Mouse (Mus musculus) spleen, adult 2 months (tissue): ENCODE measurements around the gene Olfr371. TPM values are rescaled to one million over a fixed set of nuclear protein-coding genes. Genes with fewer than 3 reads are reported as not detected.

Experiments
- DNase-seq, 2 experiments: peaks; one replicate each; pipeline versions ENCODE4 v3.0.0 to v3.0.0-alpha.2; 2012 to 2021; ENCODE audit warnings: low spot score in 2 of 2, low read depth in 1 of 2
- H3K27ac ChIP-seq: fragments of 200-500 bp; 2 replicates; pipeline ENCODE4 v1.5.1; 2012; ENCODE audit warnings: low read length, inconsistent platforms; ENCODE audit not compliant: insufficient read depth
- H3K27me3 ChIP-seq: fragments of 200-500 bp; 2 replicates; pipeline ENCODE4 v1.6.1; 2012; ENCODE audit warnings: mild to moderate bottlenecking, moderate library complexity, low read length, inconsistent platforms; ENCODE audit not compliant: control insufficient read depth, insufficient read depth
- H3K36me3 ChIP-seq: fragments of 200-500 bp; 2 replicates; pipeline ENCODE4 v1.6.1; 2012; ENCODE audit warnings: mild to moderate bottlenecking, low read length, inconsistent platforms; ENCODE audit not compliant: control insufficient read depth, insufficient read depth
- H3K4me1 ChIP-seq: fragments of 200-500 bp; 2 replicates; pipeline ENCODE4 v1.6.1; 2011; ENCODE audit warnings: inconsistent platforms; ENCODE audit not compliant: control insufficient read depth, insufficient read depth, insufficient read length
- H3K4me3 ChIP-seq: fragments of 200-500 bp; 2 replicates; pipeline ENCODE4 v1.5.1; 2011; ENCODE audit warnings: mild to moderate bottlenecking, inconsistent platforms; ENCODE audit not compliant: insufficient read depth, insufficient read length; ENCODE audit errors: extremely low read depth
- CTCF ChIP-seq: fragments of 200-500 bp; IDR thresholded peaks from 2 replicates; pipeline ENCODE4 v1.5.1; 2011; ENCODE audit warnings: mild to moderate bottlenecking, inconsistent platforms; ENCODE audit not compliant: insufficient read depth, insufficient read length, insufficient replicate concordance; ENCODE audit errors: extremely low read depth
- POLR2A ChIP-seq: fragments of 200-500 bp; IDR thresholded peaks from 2 replicates; pipeline ENCODE4 v1.6.1; 2011; ENCODE audit warnings: low read depth, low read length, inconsistent platforms
- WGBS: fragments of 180-500 bp; shearing (Covaris S2); methylation state at CpG from one replicate; pipeline ENCODE4 v1.1.7; 2018; 5-methylcytosine and 5-hydroxymethylcytosine counted together
- polyA plus RNA-seq: library from polyadenylated mRNA; depleted of rRNA; stranded (reverse); fragments of >200 nt; gene quantifications from 2 replicates; pipeline ENCODE4 v1.2.3, GENCODE M21; 2012; rRNA removed

Gene Olfr371
- not detected in 2 replicates for polyA plus RNA-seq

- Histone ChIP-seq H3K27ac (no peak within 1 kb of the TSS), H3K4me3 (no peak within 1 kb of the TSS), H3K36me3 (no peaks in the 10 kb centered on the region), H3K4me1 (no peaks in the 10 kb centered on the region), H3K27me3 (no peaks in the 10 kb centered on the region)
- WGBS: 27% methylated on average over 1 of the region's 1 CpGs
- DNase-seq: no peak
- TF ChIP-seq CTCF (no peak), POLR2A (no peak)
Measured at GRCm38 (mm10) chr8:85225688-85226087, at the start of gene Olfr371. Gene Olfr371 (plus strand): TSS chr8:85225988.

GRCm38 (mm10) chr8:85192346-85192745, 33.4 kb upstream of the Olfr371 start:
- 86% methylated on average over 1 of the region's 1 CpGs for WGBS
- no peak for DNase-seq
- no peak overlapping the region for H3K4me3 ChIP-seq
- TF ChIP-seq CTCF (no peak), POLR2A (no peak)
- no peaks in the 10 kb centered on the region for H3K27me3 ChIP-seq
- no peaks in the 10 kb centered on the region for H3K36me3 ChIP-seq
- no peaks in the 10 kb centered on the region for H3K4me1 ChIP-seq
- no peak overlapping the region for H3K27ac ChIP-seq

- no peaks in the 10 kb centered on the region for H3K36me3 ChIP-seq
- TF ChIP-seq CTCF: no peak
- no peak for TF ChIP-seq POLR2A
- 74% methylated on average over 4 of the region's 4 CpGs for WGBS
- no peak overlapping the region for H3K27ac ChIP-seq
- no peak overlapping the region for H3K4me3 ChIP-seq
- no peaks in the 10 kb centered on the region for H3K4me1 ChIP-seq
- no peak for DNase-seq
- H3K27me3 ChIP-seq: no peaks in the 10 kb centered on the region
Measured at GRCm38 (mm10) chr8:85220220-85220619, 5.6 kb upstream of the Olfr371 start.

- Histone ChIP-seq H3K4me1 (no peaks in the 10 kb centered on the region), H3K27me3 (no peaks in the 10 kb centered on the region), H3K4me3 (no peak overlapping the region), H3K27ac (no peak overlapping the region), H3K36me3 (no peaks in the 10 kb centered on the region)
- DNase-seq: no peak
- TF ChIP-seq POLR2A: no peak
- TF ChIP-seq CTCF: no peak
- WGBS: 10% methylated on average over 6 of the region's 6 CpGs
Measured at GRCm38 (mm10) chr8:85220992-85221391, 4.8 kb upstream of the Olfr371 start.

- Histone ChIP-seq H3K4me3 (no peak overlapping the region), H3K36me3 (no peaks in the 10 kb centered on the region), H3K27ac (no peak overlapping the region), H3K27me3 (no peaks in the 10 kb centered on the region), H3K4me1 (no peaks in the 10 kb centered on the region)
- no peak for DNase-seq
- 68% methylated on average over 1 of the region's 1 CpGs for WGBS
- TF ChIP-seq POLR2A (no peak), CTCF (no peak)
Measured at GRCm38 (mm10) chr8:85227297-85227696, 1.5 kb downstream of the Olfr371 start.

Other genes starting within 250 kb of the Olfr371 start
- gene Junb, start 247.3 kb upstream of the Olfr371 start, polyA plus RNA-seq: 89.2 and 154 TPM in 2 replicates
- gene Hook2, start 235.4 kb upstream of the Olfr371 start, polyA plus RNA-seq: 3.6 and 3.9 TPM in 2 replicates
- not detected in 2 replicates for gene Best2, start 211.5 kb upstream of the Olfr371 start, polyA plus RNA-seq
- 71.6 and 72.0 TPM in 2 replicates for gene Asna1, start 200.7 kb upstream of the Olfr371 start, polyA plus RNA-seq
- 87.8 and 137 TPM in 2 replicates for gene Trir, start 199.2 kb upstream of the Olfr371 start, polyA plus RNA-seq
- 40.0 and 47.5 TPM in 2 replicates for gene Tnpo2, start 189.1 kb upstream of the Olfr371 start, polyA plus RNA-seq
- gene Fbxw9, start 165.9 kb upstream of the Olfr371 start, polyA plus RNA-seq: 18.8 and 22.5 TPM in 2 replicates
- gene Gm5741, start 158.0 kb upstream of the Olfr371 start, polyA plus RNA-seq: 0.48 and 1.4 TPM in 2 replicates
- 40.6 and 84.9 TPM in 2 replicates for gene Dhps, start 154.2 kb upstream of the Olfr371 start, polyA plus RNA-seq
- gene Wdr83os, start 145.2 kb upstream of the Olfr371 start, polyA plus RNA-seq: 68.5 and 73.6 TPM in 2 replicates
- gene Wdr83, start 144.7 kb upstream of the Olfr371 start, polyA plus RNA-seq: 20.6 and 26.3 TPM in 2 replicates
- 163 and 165 TPM in 2 replicates for gene Man2b1, start 142.7 kb upstream of the Olfr371 start, polyA plus RNA-seq
- 0.05 and 0.11 TPM in 2 replicates for gene Zfp791, start 102.9 kb upstream of the Olfr371 start, polyA plus RNA-seq
- gene Cks1brt, start 74.1 kb upstream of the Olfr371 start, polyA plus RNA-seq: 0.04 TPM in 1 of 2 replicates, not detected in the other
- 8.3 and 8.6 TPM in 2 replicates for gene Orc6, start 73.6 kb downstream of the Olfr371 start, polyA plus RNA-seq
- 4.9 and 5.9 TPM in 2 replicates for gene Vps35, start 73.8 kb downstream of the Olfr371 start, polyA plus RNA-seq
- 8.8 and 10.7 TPM in 2 replicates for gene Mylk3, start 160.4 kb downstream of the Olfr371 start, polyA plus RNA-seq
- 1.6 and 2.8 TPM in 2 replicates for gene 4921524J17Rik, start 206.8 kb downstream of the Olfr371 start, polyA plus RNA-seq